Mouse (Mus musculus) small intestine, adult 2 months (tissue): ENCODE results near the gene Cpox. TPM values are rescaled to one million over a fixed set of nuclear protein-coding genes. Genes with fewer than 3 reads are reported as not detected.

Experiments
- H3K27ac ChIP-seq: fragments of 200-500 bp; 2 replicates; pipeline ENCODE4 v1.5.1; 2012; ENCODE audit warnings: low read depth, low read length, control low read depth, inconsistent platforms; ENCODE audit not compliant: insufficient read depth
- H3K27me3 ChIP-seq: fragments of 200-500 bp; 2 replicates; pipeline ENCODE4 v1.6.1; 2012; ENCODE audit warnings: mild to moderate bottlenecking, moderate library complexity, low read length, inconsistent platforms; ENCODE audit not compliant: control insufficient read depth, insufficient read depth
- H3K36me3 ChIP-seq: fragments of 200-500 bp; 2 replicates; pipeline ENCODE4 v1.6.1; 2012; ENCODE audit warnings: mild to moderate bottlenecking, low read length, control low read depth, inconsistent platforms; ENCODE audit not compliant: control insufficient read depth, insufficient read depth
- H3K4me1 ChIP-seq: fragments of 200-500 bp; 2 replicates; pipeline ENCODE4 v1.6.1; 2012; ENCODE audit warnings: low read length, inconsistent platforms, mixed read lengths; ENCODE audit not compliant: control insufficient read depth, insufficient read depth, insufficient read length
- H3K4me3 ChIP-seq: fragments of 200-500 bp; 2 replicates; pipeline ENCODE4 v1.5.1; 2012; ENCODE audit warnings: low read depth, mild to moderate bottlenecking, control low read depth, inconsistent platforms, low read length, moderate library complexity
- CTCF ChIP-seq: fragments of 200-500 bp; IDR thresholded peaks from 2 replicates; pipeline ENCODE4 v1.5.1; 2012; ENCODE audit warnings: low read depth, mild to moderate bottlenecking, control low read depth, inconsistent platforms, low read length, moderate library complexity, mixed read lengths; ENCODE audit not compliant: insufficient replicate concordance, insufficient read length; ENCODE audit errors: extremely low read depth
- POLR2A ChIP-seq: fragments of 200-500 bp; IDR thresholded peaks from 2 replicates; pipeline ENCODE4 v1.6.1; 2012; ENCODE audit warnings: low read depth, mild to moderate bottlenecking, control low read depth, inconsistent platforms, low read length, moderate library complexity
- WGBS: fragments of 180-500 bp; shearing (Covaris S2); methylation state at CpG from one replicate; pipeline ENCODE4 v1.1.7; 2018; 5-methylcytosine and 5-hydroxymethylcytosine counted together
- polyA plus RNA-seq: library from polyadenylated mRNA; depleted of rRNA; stranded (reverse); fragments of >200 nt; gene quantifications from 2 replicates; pipeline ENCODE4 v1.2.3, GENCODE M21; 2012

Gene Cpox
- polyA plus RNA-seq, 1 experiment: 12.0 TPM

DNA sequence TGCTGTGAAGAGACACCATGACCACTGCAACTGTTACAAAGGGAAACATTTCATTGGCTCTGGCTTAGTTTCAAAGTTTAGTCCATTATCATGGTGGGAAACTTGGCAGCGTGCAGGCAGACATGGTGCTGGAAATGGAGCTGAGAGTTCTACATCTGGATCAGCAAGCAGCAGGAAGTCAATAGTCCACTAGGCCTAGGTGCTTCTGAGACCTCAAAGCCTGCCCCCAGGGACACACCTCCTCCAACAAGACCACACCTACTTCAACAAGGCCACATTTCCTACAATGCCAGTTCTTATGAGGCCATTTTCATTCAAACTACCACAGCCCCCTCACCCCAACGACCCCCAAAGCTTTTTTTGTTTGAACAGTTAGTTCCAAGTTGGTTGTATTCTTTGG is 40.4 kb upstream of the Cpox start:
- Histone ChIP-seq H3K4me1 (no peaks in the 10 kb centered on the region), H3K36me3 (no peaks in the 10 kb centered on the region), H3K27me3 (no peaks in the 10 kb centered on the region), H3K4me3 (no peak overlapping the region), H3K27ac (no peak overlapping the region)
- WGBS: 51% methylated on average over 2 of the region's 2 CpGs
- TF ChIP-seq POLR2A (no peak), CTCF (no peak)

DNA sequence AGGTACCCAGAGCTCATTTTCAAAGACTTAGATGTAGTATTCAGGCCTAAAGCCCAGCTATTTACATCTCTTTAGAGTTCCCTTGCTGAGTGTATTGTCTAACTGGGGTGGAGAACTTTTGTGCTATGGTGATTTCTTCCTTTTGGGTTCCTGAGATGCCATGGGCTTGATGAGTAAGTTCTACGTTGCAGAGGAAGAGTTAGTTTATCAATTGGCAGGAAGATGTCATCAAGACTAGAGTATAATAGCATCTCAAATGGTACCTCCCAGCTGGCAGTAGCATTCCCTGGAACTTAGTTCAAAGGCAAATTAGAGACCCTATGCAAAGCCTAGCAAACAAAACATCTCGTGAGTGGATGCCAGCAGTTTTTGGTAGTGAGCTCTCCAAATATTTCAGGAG is 34.2 kb upstream of the Cpox start:
- Histone ChIP-seq H3K27ac (no peak overlapping the region), H3K4me1 (no peaks in the 10 kb centered on the region), H3K27me3 (no peaks in the 10 kb centered on the region), H3K4me3 (no peak overlapping the region), H3K36me3 (no peaks in the 10 kb centered on the region)
- TF ChIP-seq POLR2A: no peak
- no peak for TF ChIP-seq CTCF
- WGBS: 66% methylated on average over 2 of the region's 2 CpGs

DNA sequence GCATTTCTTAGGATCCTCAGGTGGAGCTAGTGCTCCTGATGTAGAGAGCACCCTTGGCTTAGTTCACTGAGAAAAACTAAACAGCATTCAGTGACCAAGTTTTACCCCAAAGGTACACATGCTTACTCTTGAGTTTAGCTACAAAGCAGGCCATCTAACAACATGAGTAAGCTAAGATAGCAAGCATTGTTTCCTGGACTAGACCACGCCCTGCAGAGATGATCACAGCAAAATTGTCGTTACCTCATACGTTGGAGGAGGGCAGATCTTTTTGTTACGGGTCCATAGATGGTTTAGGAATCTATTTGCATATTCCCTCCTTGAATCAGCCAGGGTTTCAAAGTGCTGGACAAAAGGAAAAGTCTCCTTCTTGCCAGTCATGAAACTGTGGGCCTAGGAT is 32.6 kb upstream of the Cpox start:
- Histone ChIP-seq H3K4me3 (no peak overlapping the region), H3K27ac (no peak overlapping the region), H3K4me1 (no peaks in the 10 kb centered on the region), H3K27me3 (no peaks in the 10 kb centered on the region), H3K36me3 (no peaks in the 10 kb centered on the region)
- TF ChIP-seq CTCF: no peak
- TF ChIP-seq POLR2A: no peak
- 51% methylated on average over 4 of the region's 4 CpGs for WGBS

DNA sequence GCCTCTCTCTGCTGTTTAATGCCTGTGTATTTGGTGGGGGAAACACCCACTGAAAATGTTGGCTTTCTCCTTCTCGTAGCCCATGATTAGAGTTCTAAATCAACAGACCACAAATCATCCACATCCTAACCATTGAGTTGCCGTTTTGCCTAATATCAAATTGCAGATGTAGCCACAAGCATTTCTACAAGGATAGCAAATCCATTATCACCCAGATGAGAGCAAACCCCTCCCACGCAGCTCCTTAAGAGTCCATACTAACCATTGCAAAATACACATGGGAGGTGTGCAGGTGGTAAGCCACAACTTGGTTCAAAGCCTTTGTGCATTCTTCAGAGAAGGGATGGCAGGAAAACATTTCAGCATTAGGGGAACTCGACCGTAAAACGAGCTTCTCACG is 32.1 kb upstream of the Cpox start:
- WGBS: 79% methylated on average over 7 of the region's 7 CpGs
- no peaks in the 10 kb centered on the region for H3K4me1 ChIP-seq
- H3K27me3 ChIP-seq: no peaks in the 10 kb centered on the region
- H3K27ac ChIP-seq: no peak overlapping the region
- no peak for TF ChIP-seq POLR2A
- no peak for TF ChIP-seq CTCF
- H3K36me3 ChIP-seq: no peaks in the 10 kb centered on the region
- H3K4me3 ChIP-seq: no peak overlapping the region

DNA sequence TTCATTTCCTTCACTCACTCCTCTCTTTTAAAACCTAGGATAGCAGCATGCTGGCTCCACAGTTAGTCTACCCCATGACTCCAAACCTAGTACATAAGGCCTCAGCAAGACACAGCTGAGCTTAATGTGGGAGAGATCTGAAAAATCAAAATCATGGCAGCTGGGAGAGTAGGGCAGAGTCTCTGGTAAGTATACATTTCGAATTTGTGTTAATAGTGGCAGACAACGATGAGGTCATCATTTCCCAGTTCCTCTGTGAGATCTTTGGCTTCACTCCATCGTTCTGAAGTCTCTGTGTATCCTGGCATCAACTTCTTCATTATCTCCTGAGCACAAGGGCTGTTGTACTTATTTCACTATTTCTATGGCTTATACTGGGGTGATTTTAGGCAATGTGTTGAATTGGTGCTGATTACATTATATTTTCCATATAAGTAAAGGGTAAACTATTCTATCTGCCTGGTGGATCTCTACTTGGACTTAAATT is 31.4 kb upstream of the Cpox start, which contains the start of gene E330017A01Rik:
Gene E330017A01Rik (minus strand): TSS at position 51 of the 487 bp plus-strand sequence.
- Histone ChIP-seq H3K4me1 (no peaks in the 10 kb centered on the region), H3K27me3 (no peaks in the 10 kb centered on the region), H3K4me3 (no peak within 1 kb of the TSS), H3K27ac (no peak within 1 kb of the TSS), H3K36me3 (no peaks in the 10 kb centered on the region)
- TF ChIP-seq POLR2A (no peak), CTCF (no peak)
- WGBS: 53% methylated on average over 3 of the region's 3 CpGs

DNA sequence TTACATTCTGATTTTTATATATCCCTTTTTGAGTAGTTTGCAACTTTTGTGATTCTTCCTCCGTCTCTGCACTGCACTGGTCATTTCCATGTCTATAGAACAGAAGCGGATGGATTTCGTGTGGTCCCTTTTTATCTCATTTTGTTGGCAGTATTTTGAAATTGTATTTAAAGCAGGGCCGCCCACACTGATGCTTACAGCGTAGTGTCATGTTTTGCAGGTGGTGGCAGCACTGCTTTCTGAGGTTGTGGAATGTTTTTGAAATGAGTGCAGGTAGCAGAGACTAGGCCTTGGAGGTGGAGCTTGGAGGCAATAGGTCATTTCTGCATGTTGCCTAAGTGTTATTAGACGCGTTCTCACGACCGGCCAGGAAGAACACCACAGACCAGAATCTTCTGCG is 20.1 kb upstream of the Cpox start:
- Histone ChIP-seq H3K36me3 (no peaks in the 10 kb centered on the region), H3K4me3 (no peak overlapping the region), H3K4me1 (no peaks in the 10 kb centered on the region), H3K27ac (no peak overlapping the region), H3K27me3 (no peaks in the 10 kb centered on the region)
- 94% methylated on average over 10 of the region's 10 CpGs for WGBS
- TF ChIP-seq POLR2A (no peak), CTCF (no peak)

DNA sequence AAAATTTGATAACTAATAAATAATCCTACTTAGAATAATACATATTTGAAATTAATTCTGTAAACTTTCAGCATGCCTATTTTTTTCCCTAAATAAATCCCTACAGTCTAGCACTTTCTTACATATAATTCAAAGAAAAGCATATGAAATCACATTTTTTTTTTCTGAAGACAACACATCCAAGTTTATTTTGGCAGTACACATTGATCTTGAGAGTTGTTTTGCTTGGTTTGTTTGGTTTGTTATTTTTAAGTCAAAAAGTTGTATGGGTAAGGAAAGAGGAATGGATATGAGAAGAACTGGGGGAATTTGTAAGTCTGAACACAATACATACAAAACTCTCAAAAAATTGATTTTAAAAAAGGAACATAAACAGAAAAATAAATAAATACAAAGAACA is 14.3 kb upstream of the Cpox start:
- no peak overlapping the region for H3K27ac ChIP-seq
- no peak overlapping the region for H3K4me3 ChIP-seq
- H3K4me1 ChIP-seq: no peaks in the 10 kb centered on the region
- H3K27me3 ChIP-seq: no peaks in the 10 kb centered on the region
- no peaks in the 10 kb centered on the region for H3K36me3 ChIP-seq
- TF ChIP-seq POLR2A: no peak
- TF ChIP-seq CTCF: no peak
